Mouse (Mus musculus): ENCODE measurements at regions not wholly inside any gene's neighbourhood (a gene's known extent, or its start where the extent isn't known, plus 50 kb on each side); places are given as distances from the start of the nearest gene placed in this dataset.
A peak's percentile ranks its signal among the peaks of the same experiment; 100 is the strongest.

DNA sequence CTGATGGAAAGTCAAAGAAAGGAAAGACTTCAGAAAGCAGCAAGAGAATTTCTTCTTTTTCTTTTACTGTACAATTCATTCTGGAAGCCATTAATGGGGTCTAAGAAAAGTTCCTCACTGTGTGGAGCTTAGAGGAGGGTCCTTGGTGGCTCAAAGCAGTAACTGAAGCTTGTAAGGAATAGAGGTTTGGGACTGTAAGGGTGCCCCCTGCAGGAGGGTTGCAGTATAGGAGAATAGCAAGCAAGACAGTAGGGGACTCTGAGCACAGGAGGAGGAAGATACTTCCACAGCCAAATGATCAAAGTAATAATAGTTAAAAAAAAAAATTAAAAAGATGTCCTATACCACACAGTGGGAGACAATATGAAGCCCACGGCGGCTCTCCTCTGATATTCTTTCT lies 382.8 kb upstream of the Gm6657 start:
- H3K4me3 ChIP-seq: no peak overlapping the region
- no peak for ATAC-seq (replicated peaks; ENCODE audit: insufficient number of reproducible peaks, insufficient read depth, low FRiP score, low read depth)
- no peaks in the 10 kb centered on the region for H3K36me3 ChIP-seq
- no peak overlapping the region for H3K4me2 ChIP-seq
- no peaks in the 10 kb centered on the region for H3K27me3 ChIP-seq
- no peak overlapping the region for H3K9ac ChIP-seq
- H3K27ac ChIP-seq: no peak overlapping the region
- WGBS: 46% methylated on average over 2 of the region's 2 CpGs
- H3K4me1 ChIP-seq (replicated peaks): no peaks in the 10 kb centered on the region
- no peaks in the 10 kb centered on the region for H3K9me3 ChIP-seq (replicated peaks)

DNA sequence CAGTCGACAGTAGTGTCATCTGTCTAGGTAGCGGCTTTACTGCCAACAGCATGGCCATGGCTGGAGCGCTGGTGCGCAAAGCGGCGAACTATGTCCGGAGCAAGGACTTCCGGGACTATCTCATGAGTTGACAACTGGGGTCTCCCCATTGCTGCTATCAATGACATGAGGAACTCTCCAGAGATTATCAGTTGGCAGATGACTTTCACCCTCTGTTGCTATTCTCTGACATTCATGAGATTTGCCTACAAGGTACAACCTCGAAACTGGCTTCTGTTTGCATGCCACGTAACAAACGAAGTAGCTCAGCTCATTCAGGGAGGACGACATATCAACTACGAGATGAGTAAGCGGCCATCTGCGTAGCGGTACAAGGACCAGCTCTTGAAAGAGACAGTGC lies 374.6 kb upstream of the Gm6657 start:
- no peak for ATAC-seq (replicated peaks; ENCODE audit: insufficient number of reproducible peaks, insufficient read depth, low FRiP score, low read depth)
- no peaks in the 10 kb centered on the region for H3K4me1 ChIP-seq (replicated peaks)

DNA sequence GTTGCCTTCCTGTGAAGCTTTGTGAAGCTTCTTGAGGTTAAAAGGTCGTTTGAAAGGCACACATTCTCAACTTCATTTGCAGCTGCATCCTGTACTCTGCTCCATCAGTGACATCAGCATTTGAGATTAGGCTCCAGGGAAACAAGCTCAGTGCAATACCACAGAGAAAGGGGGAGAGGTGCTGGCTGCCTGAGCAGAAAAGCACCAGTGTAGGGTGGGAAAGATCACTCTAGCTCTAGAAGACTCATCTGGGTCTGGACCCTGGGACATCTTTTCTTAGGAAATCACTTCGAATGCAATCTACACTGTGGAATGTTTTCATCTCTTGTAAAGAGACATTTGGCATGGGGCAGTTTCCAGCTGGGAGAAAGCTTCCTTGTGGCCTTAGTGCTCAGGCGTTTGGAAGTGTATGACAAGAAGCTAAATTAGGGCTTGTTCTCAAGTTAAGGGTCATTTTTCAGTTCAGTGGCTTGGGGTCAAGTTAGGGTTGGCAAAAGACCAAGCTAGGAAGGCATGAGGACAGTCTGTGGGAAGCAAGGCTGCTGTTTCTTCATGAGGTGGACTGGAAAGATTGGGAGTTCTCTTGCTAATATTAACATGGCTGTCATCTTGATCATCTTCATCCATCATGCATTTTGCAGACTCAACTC lies 370.5 kb upstream of the Gm6657 start:
- no peak for ATAC-seq (replicated peaks; ENCODE audit: insufficient number of reproducible peaks, insufficient read depth, low FRiP score, low read depth)
- 30% methylated on average over 3 of the region's 3 CpGs for WGBS

More for the DNA sequence above, 374.6 kb upstream of the Gm6657 start:
- Histone ChIP-seq H3K9ac (no peak overlapping the region), H3K9me3 (replicated peaks) (no peaks in the 10 kb centered on the region), H3K4me3 (no peak overlapping the region), H3K27ac (no peak overlapping the region), H3K27me3 (no peaks in the 10 kb centered on the region), H3K36me3 (no peaks in the 10 kb centered on the region), H3K4me2 (no peak overlapping the region)
- 88% methylated on average over 16 of the region's 16 CpGs for WGBS

DNA sequence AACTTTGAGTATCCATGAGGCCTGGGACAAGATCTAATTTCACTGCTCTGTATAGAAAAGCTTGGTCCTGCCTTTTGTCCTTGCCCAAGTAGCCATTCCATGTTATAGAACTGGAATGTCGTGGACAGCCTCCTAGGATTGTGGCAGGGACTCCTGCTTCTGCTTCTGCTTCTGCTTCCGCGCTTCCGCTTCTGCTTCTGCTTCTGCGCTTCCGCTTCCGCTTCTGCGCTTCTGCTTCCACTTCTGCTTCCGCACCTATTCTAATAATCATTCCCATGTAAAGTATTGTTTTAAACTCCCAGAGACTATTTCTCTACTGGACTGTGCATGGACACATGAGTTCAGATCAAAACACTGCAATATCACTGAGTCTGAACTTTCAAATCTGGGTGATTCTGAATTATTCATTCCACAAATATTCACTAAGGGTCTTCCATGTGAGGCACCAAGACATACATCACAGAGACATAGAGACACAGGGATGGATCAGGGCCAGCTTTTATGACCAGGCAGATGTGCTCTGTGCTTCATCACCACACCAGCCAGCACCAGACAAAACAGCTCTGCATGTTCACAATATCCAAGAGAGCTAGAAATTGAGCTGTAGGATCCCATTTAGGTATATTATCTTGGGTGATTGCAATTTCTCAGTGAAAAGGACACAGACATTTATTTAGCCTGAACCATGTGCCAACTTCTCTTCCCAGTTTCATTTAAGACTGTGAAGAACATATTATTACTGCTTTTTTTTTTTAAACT lies 360.5 kb upstream of the Gm6657 start:
- Histone ChIP-seq H3K27ac (no peak overlapping the region), H3K4me3 (no peak overlapping the region), H3K9ac (no peak overlapping the region), H3K9me3 (replicated peaks) (no peaks in the 10 kb centered on the region), H3K4me2 (no peak overlapping the region), H3K4me1 (replicated peaks) (no peaks in the 10 kb centered on the region), H3K36me3 (no peaks in the 10 kb centered on the region), H3K27me3 (no peaks in the 10 kb centered on the region)
- no peak for ATAC-seq (replicated peaks; ENCODE audit: insufficient number of reproducible peaks, insufficient read depth, low FRiP score, low read depth)
- WGBS: 89% methylated on average over 9 of the region's 9 CpGs

More for the DNA sequence above, 370.5 kb upstream of the Gm6657 start:
- no peaks in the 10 kb centered on the region for H3K36me3 ChIP-seq
- H3K27ac ChIP-seq: no peak overlapping the region
- H3K27me3 ChIP-seq: no peaks in the 10 kb centered on the region
- H3K4me2 ChIP-seq: no peak overlapping the region
- H3K9ac ChIP-seq: no peak overlapping the region
- no peaks in the 10 kb centered on the region for H3K9me3 ChIP-seq (replicated peaks)
- H3K4me1 ChIP-seq (replicated peaks): no peaks in the 10 kb centered on the region
- H3K4me3 ChIP-seq: no peak overlapping the region

DNA sequence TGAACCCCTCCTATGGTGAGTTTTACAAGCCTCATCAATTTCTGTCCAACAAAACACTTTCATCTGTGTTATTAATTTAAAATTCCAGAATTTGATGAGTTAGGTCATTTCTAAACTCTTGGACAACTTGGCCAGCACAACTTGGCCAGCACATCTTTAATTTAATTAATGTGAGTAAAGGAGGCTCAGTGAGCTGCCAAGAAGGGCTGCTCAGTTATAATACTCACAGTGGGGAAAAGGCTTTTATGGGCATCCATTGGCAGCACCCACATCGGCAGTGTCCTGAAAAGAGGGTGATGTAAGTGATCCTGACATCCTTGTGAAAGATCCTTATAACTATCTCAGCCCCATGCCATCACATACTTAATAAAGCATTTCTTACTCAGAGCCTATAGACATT lies 359.2 kb upstream of the Gm6657 start:
- Histone ChIP-seq H3K4me1 (replicated peaks) (no peaks in the 10 kb centered on the region), H3K9ac (no peak overlapping the region), H3K9me3 (replicated peaks) (no peaks in the 10 kb centered on the region), H3K27ac (no peak overlapping the region), H3K4me2 (no peak overlapping the region), H3K27me3 (no peaks in the 10 kb centered on the region), H3K4me3 (no peak overlapping the region), H3K36me3 (no peaks in the 10 kb centered on the region)
- ATAC-seq (replicated peaks; ENCODE audit: insufficient number of reproducible peaks, insufficient read depth, low FRiP score, low read depth): no peak
- 84% methylated on average over 1 of the region's 1 CpGs for WGBS

DNA sequence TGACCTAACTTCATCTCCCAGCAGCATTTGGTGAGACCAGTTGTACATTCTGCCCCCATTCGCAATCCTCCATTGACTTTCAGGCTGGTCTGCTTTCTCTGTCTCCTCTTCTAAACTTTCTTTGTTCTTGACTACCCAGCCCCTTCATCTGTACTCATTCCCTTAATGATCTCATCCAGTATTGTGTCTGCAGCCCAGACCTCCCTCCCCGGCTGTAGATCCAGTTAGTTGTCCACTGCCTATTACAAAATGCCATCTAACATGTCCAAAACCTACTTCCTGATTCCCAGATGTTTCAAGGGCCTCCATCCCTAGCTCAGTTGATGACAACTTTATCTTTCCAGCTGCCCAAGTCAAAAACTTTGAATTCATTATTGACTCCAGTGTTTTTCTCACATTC lies 357.8 kb upstream of the Gm6657 start:
- Histone ChIP-seq H3K27ac (no peak overlapping the region), H3K4me2 (no peak overlapping the region), H3K4me3 (no peak overlapping the region), H3K27me3 (no peaks in the 10 kb centered on the region), H3K9me3 (replicated peaks) (no peaks in the 10 kb centered on the region), H3K36me3 (no peaks in the 10 kb centered on the region), H3K9ac (no peak overlapping the region), H3K4me1 (replicated peaks) (no peaks in the 10 kb centered on the region)
- 71% methylated on average over 2 of the region's 2 CpGs for WGBS
- no peak for ATAC-seq (replicated peaks; ENCODE audit: insufficient number of reproducible peaks, insufficient read depth, low FRiP score, low read depth)

DNA sequence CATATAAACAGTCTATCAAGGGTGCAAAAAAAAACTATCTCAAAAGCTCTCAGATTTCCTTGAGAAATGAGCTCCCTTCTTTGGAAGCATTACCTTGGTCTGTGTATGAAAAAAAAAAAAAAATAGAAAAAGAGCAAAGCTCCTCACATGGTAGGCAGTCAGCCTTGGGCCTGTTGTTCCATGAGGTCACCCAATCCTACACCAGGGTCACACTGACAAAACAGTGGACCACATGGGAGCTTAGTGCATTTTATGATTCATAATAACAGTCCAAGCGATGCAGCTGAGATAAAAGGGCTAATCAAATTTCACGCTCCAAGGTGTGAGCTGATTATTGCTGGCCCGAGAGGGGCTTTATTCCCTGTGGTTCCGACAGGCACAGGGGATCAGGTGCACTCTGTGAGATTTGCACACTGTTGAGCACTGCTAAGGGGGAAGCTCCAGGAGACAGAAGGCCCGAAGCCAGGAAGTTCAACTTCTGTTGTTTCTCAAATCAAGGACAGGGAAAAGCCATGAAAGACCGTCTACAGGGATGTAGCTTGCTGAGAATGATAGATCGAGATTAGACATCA lies 352.1 kb upstream of the Gm6657 start:
- Histone ChIP-seq H3K36me3 (no peaks in the 10 kb centered on the region), H3K27me3 (no peaks in the 10 kb centered on the region)
- ATAC-seq (replicated peaks; ENCODE audit: insufficient number of reproducible peaks, insufficient read depth, low FRiP score, low read depth): no peak

DNA sequence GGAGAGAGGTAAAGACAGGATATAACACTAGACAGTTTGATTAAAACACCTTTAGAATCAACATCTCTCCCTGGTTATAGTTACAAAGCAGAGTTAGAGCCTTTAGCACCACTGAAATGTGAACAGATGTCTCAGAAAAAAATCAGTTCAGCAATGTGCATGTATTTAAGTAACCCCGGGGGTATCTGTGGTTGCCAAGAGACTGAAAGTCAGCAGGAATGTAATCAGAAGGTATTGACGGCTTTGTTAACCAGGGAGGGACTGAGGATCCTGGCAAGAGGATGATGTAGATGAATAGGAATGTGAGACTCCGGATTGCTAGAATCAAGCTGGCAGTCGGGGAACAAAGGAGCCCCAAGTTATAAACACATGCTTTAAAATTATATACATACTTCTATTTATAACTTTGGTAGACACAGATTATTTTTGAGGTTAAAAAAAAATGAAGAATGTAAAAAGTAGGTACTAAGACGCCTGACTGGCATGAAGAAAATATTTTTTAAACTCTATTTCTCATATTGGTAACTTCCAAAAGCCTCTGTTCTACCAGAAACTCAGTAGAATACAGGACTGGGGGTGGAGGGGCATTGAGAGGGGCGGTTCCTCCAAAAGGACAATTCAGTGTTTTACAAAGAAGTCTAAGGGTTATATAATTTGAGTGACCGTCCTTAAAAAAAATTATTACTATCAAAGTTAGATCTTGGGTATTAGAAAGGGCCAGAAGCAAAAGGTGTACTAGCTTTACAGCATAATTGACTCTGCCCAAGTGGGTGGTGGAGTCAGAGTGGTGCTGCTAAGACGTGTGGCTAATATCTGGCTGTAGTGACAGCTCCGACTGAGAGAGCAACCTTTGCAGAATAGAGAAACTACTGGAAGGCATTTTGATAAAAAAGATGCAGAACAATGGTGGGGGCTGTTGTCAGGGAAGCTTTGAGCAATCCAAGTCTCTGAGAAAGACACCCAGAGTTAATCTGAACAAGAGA lies 341.2 kb upstream of the Gm6657 start:
- no peak overlapping the region for H3K9ac ChIP-seq
- H3K4me1 ChIP-seq (replicated peaks): peaks cover 6% of the 10 kb centered on the region; the same call in 1 of the 2 replicates
- H3K27ac ChIP-seq: no peak overlapping the region
- 24% methylated on average over 9 of the region's 9 CpGs for WGBS
- no peaks in the 10 kb centered on the region for H3K9me3 ChIP-seq (replicated peaks)
- no peak for ATAC-seq (replicated peaks; ENCODE audit: insufficient number of reproducible peaks, insufficient read depth, low FRiP score, low read depth)
- no peaks in the 10 kb centered on the region for H3K27me3 ChIP-seq
- no peak overlapping the region for H3K4me3 ChIP-seq
- no peaks in the 10 kb centered on the region for H3K36me3 ChIP-seq
- H3K4me2 ChIP-seq: 0 out of 2 replicates have a peak overlapping the region, but pooled peaks have one; percentile 7

More for the DNA sequence above, 352.1 kb upstream of the Gm6657 start:
- WGBS: 68% methylated on average over 7 of the region's 7 CpGs
- H3K9ac ChIP-seq: no peak overlapping the region
- no peak overlapping the region for H3K27ac ChIP-seq
- no peaks in the 10 kb centered on the region for H3K9me3 ChIP-seq (replicated peaks)
- H3K4me3 ChIP-seq: no peak overlapping the region
- H3K4me1 ChIP-seq (replicated peaks): no peaks in the 10 kb centered on the region
- no peak overlapping the region for H3K4me2 ChIP-seq

DNA sequence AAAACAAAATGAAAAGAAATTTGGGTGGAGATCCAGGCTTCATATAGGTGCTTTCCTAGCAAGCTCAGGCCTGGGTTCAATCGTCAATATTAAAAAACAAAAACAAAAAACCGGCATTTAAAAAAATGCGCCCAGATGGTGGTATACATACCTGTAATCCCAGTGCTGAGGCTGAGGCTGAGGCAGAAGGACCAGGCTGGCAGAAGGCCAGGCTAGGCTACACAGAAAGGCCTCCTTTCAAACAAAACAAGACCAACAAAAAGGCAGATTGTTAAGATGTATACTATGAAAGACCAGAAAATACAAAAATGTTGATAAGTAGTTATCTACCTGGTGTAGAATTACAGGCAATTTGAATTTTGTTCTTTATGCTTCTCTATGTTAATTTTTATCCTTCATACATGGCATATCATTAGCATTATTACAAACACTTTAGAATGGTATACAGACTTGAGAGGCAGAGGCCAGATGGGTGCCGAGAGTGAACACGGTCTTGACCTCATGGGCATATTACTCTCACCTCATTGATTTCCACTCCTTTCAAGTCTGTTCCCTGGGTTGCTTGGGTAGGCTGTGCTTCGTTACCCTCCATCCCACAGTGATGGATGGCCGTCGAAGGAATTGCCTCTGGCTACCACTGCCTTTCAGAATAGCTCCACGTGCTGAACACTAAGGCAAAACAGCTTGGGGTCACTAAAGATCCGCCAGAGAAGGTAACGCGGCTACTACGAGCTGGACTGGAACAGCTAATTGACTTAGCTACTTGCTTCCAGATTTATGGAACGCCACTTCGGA lies 339.6 kb upstream of the Gm6657 start:
- peaks cover 6% of the 10 kb centered on the region; the same call in 1 of the 2 replicates for H3K4me1 ChIP-seq (replicated peaks)
- H3K9me3 ChIP-seq (replicated peaks): no peaks in the 10 kb centered on the region
- H3K4me3 ChIP-seq: no peak overlapping the region
- no peak overlapping the region for H3K4me2 ChIP-seq
- H3K27ac ChIP-seq: no peak overlapping the region
- no peak for ATAC-seq (replicated peaks; ENCODE audit: insufficient number of reproducible peaks, insufficient read depth, low FRiP score, low read depth)
- 76% methylated on average over 15 of the region's 15 CpGs for WGBS
- no peaks in the 10 kb centered on the region for H3K27me3 ChIP-seq
- H3K36me3 ChIP-seq: no peaks in the 10 kb centered on the region
- no peak overlapping the region for H3K9ac ChIP-seq

DNA sequence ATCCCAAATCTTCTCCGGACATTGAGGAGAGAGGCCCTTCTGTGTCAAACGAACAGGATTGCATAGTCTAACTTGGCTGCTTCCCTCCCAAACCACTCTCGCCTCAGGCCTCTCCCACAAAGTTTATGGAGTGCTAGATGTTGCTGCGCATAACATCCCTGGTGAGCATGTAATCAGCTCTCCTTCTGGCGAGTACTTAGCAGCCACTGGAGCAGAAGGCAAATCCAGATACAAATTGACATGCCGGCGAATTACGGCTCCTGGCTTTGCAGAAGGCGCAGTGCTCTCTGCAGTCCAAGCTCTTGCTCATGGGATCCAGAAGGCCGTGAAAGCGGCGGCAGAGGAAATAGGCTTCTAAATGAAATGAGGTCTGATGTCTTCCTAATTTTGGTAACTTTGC lies 338.2 kb upstream of the Gm6657 start:
- Histone ChIP-seq H3K9me3 (replicated peaks) (no peaks in the 10 kb centered on the region), H3K4me3 (no peak overlapping the region), H3K4me1 (replicated peaks) (peaks cover 6% of the 10 kb centered on the region; the same call in 1 of the 2 replicates), H3K9ac (no peak overlapping the region), H3K27ac (no peak overlapping the region), H3K4me2 (no peak overlapping the region), H3K36me3 (no peaks in the 10 kb centered on the region), H3K27me3 (no peaks in the 10 kb centered on the region)
- 71% methylated on average over 12 of the region's 12 CpGs for WGBS
- ATAC-seq (replicated peaks; ENCODE audit: insufficient number of reproducible peaks, insufficient read depth, low FRiP score, low read depth): no peak
